Mouse (Mus musculus) ES-E14 (cell line): ENCODE measurements around the gene Zfp423.

Source experiments
- HCFC1 ChIP-seq: IDR thresholded peaks from 2 replicates; pipeline ENCODE4 v1.6.1; 2012; ENCODE audit warnings: low read length, inconsistent platforms, borderline replicate concordance; ENCODE audit not compliant: insufficient read depth
- MAFK ChIP-seq: IDR thresholded peaks from 2 replicates; pipeline ENCODE4 v1.6.1; 2014; ENCODE audit warnings: mild to moderate bottlenecking, low read depth, low read length, inconsistent platforms; ENCODE audit not compliant: insufficient read depth
- ZC3H11A ChIP-seq: IDR thresholded peaks from 2 replicates; pipeline ENCODE4 v1.6.1; 2012; ENCODE audit warnings: low read depth, mild to moderate bottlenecking, inconsistent platforms, low read length, borderline replicate concordance
- ZNF384 ChIP-seq: IDR thresholded peaks from 2 replicates; pipeline ENCODE4 v1.6.1; 2012; ENCODE audit warnings: low read depth, low read length, inconsistent platforms

GRCm38 (mm10) chr8:87956001-87956400, 3.4 kb downstream of the Zfp423 start:
- TF ChIP-seq ZNF384 (no peak), ZC3H11A (no peak), MAFK (no peak), HCFC1 (no peak)
